Mouse (Mus musculus) liver, embryonic 16.5 days (tissue): Measurements from ENCODE around the gene Gm13288. TPM values are rescaled to one million over a fixed set of nuclear protein-coding genes. Genes with fewer than 3 reads are reported as not detected.
A peak's percentile ranks its signal among the peaks of the same experiment; 100 is the strongest.
"Not testable (repeated sequence)": the region's sequence is repeated elsewhere in the genome, so short reads cannot be mapped to it uniquely, and the experiment has no call there.

Source experiments
- ATAC-seq: fragments of 200-750 bp; cut with Nextera tagmentation; 2 replicates; pipeline ENCODE4 v1.8.0; 2017; ENCODE audit warnings: low read depth, mild to moderate bottlenecking, moderate number of reproducible peaks, moderate library complexity
- H3K27ac ChIP-seq: fragments of 300-500 bp; sonication (generic); 2 replicates; pipeline ENCODE4 v1.5.1; 2014; ENCODE audit warnings: mild to moderate bottlenecking, low read length
- H3K27me3 ChIP-seq: fragments of 300-500 bp; sonication (generic); 2 replicates; pipeline ENCODE4 v1.6.1; 2014; ENCODE audit warnings: low read depth, low read length, mixed read lengths; ENCODE audit not compliant: control insufficient read depth, insufficient read depth
- H3K36me3 ChIP-seq: fragments of 300-500 bp; sonication (generic); 2 replicates; pipeline ENCODE4 v1.6.1; 2014; ENCODE audit warnings: mild to moderate bottlenecking; ENCODE audit not compliant: control insufficient read depth, insufficient read depth
- H3K4me1 ChIP-seq: fragments of 300-500 bp; sonication (generic); 2 replicates; pipeline ENCODE4 v1.6.1; 2014; ENCODE audit warnings: low read depth, low read length, mixed read lengths; ENCODE audit not compliant: control insufficient read depth
- H3K4me2 ChIP-seq: fragments of 300-500 bp; sonication (generic); 2 replicates; pipeline ENCODE4 v1.6.1; 2014; ENCODE audit warnings: low read depth, low read length, mixed read lengths
- H3K4me3 ChIP-seq: fragments of 300-500 bp; sonication (generic); 2 replicates; pipeline ENCODE4 v1.5.1; 2014; ENCODE audit warnings: low read depth, mild to moderate bottlenecking, low read length
- H3K9ac ChIP-seq: fragments of 300-500 bp; sonication (generic); 2 replicates; pipeline ENCODE4 v1.6.1; 2014; ENCODE audit warnings: low read depth, low read length
- H3K9me3 ChIP-seq: fragments of 300-500 bp; sonication (generic); replicated peaks from 2 replicates; pipeline ENCODE4 v1.6.1; 2016; ENCODE audit warnings: low read length; ENCODE audit not compliant: control insufficient read depth
- WGBS: fragments of 180-500 bp; shearing (Covaris S2); extraction: QIAGEN DNeasy Blood & Tissue Kit; methylation state at CpG from one replicate; pipeline ENCODE4 v1.1.7; 2014; ENCODE audit not compliant: insufficient replicate concordance; 5-methylcytosine and 5-hydroxymethylcytosine counted together
- polyA plus RNA-seq: library from polyadenylated mRNA; unstranded; fragments of >200 nt; fragmentation: Nextera tagmentation; extraction: Ambion mirVana; gene quantifications from 2 replicates; pipeline ENCODE4 v1.2.1, GENCODE M21; 2015

Gene Gm13288
- polyA plus RNA-seq: not detected in 2 replicates

DNA sequence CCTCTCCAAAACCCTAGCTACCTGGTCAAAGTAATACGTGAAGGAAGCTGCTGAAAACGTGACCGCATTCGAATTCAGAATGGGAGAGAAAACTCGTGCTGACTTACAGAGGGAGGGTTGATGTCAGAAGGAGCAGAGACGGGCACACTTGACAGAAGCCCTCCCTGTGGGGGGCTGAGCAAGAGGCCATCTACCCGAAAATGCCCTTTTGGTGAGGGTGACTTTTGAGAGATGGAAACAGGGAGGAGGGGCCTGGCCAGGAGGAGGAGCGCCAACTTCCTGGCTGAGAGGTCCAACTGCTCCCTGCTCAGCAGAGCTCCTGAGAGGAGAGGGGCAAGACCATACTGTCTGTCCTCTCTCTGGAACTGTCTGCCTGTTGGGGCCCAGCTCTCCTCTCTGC is at the start of gene Gm13288:
Gene Gm13288 (plus strand): TSS at position 301 of the 400 bp plus-strand sequence.
- not testable (repeated sequence) for H3K9ac ChIP-seq, H3K4me2 ChIP-seq, H3K9me3 ChIP-seq, ATAC-seq, H3K4me1 ChIP-seq, H3K27me3 ChIP-seq, H3K36me3 ChIP-seq, H3K27ac ChIP-seq, H3K4me3 ChIP-seq
- no CpG with 5 or more reads among the region's 8 CpGs for WGBS

DNA sequence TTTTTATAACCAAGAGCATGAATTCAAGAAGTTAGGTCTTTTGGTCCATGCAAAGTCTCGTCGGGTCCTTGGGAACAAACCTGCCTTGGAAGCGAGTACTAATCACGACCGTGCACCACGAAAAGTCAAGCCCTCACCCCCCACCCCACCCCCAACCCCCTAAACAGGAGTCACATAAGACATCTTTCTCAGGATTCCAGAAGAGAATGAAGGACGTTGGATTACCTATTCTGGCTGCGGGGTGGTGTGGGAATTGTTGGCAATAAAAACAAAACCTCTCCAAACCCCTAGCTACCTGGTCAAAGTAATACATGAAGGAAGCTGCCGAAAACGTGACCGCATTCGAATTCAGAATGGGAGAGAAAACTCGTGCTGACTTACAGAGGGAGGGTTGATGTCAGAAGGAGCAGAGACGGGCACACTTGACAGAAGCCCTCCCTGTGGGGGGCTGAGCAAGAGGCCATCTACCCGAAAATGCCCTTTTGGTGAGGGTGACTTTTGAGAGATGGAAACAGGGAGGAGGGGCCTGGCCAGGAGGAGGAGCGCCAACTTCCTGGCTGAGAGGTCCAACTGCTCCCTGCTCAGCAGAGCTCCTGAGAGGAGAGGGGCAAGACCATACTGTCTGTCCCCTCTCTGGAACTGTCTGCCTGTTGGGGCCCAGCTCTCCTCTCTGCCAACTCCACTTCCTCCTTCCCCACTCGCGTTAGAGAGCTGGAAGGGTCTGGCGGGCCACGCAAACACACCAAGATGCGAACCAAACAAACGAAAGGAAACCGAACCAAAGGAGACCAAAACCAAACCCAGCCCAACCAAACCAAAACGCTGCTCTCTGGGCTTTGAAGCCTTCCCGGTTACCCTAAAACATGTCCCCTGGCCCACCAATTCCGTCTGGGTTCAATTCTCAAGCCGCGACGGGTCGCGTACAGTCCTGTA is 48.5 kb upstream of the Gm13288 start:
- peak overlapping the region; percentile 84 for H3K27ac ChIP-seq
- ATAC-seq, H3K27me3 ChIP-seq, H3K36me3 ChIP-seq, H3K9me3 ChIP-seq, H3K4me1 ChIP-seq: not testable (repeated sequence)
- peak overlapping the region; percentile 66 for H3K4me3 ChIP-seq
- H3K4me2 ChIP-seq: peak overlapping the region; percentile 84
- 10% methylated on average over 28 of the region's 31 CpGs for WGBS
- H3K9ac ChIP-seq: peak overlapping the region; percentile 65

DNA sequence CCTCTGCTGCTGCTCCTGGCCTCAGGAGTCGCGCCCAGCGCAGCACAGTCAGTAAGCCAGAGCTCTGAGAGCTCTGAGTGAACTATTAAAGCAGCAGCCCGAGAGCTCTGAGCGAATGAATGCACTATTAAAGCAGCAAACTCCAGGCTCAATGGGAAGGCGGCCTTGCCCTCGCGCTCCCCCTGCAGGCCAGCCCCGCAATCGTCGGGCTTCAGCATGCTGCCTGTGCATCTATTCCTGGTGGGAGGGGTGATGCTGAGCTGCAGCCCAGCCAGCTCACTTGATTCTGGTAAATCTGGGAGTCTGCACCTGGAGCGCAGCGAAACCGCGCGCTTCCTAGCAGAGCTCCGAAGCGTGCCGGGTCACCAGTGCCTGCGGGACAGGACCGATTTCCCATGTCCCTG is 47.7 kb upstream of the Gm13288 start:
- H3K27ac ChIP-seq: peak overlapping the region; percentile 84
- not testable (repeated sequence) for H3K36me3 ChIP-seq, H3K27me3 ChIP-seq, H3K4me1 ChIP-seq, H3K9me3 ChIP-seq
- WGBS: under 1% methylated on average over 12 of the region's 21 CpGs
- peak; percentile 100 for ATAC-seq
- peak overlapping the region; percentile 84 for H3K4me2 ChIP-seq
- peak overlapping the region; percentile 65 for H3K9ac ChIP-seq
- peak overlapping the region; percentile 66 for H3K4me3 ChIP-seq

DNA sequence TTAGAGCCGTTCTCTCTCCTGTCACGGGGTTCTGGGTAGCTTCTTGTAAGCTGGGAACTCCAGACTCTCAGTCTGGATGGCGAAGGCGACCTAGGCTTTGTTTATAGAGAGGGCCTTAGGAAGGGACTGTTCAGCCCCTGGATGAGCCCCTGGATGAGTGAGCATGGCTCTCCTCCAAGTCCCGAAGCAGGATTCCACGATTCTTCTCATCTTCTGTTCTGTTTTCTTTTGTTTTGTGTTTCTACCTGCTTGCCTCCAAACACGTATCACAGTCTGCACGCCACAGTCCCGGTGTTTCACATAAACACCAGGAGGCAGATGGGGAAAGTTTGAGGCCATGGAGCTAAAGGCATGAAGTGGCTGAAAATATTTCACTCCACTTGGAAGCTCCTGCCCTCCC is 46.6 kb upstream of the Gm13288 start:
- H3K4me2 ChIP-seq, H3K36me3 ChIP-seq, H3K9me3 ChIP-seq, H3K27ac ChIP-seq, H3K9ac ChIP-seq, H3K4me3 ChIP-seq, H3K4me1 ChIP-seq, H3K27me3 ChIP-seq, ATAC-seq: not testable (repeated sequence)
- WGBS: 80% methylated on average over 7 of the region's 9 CpGs

DNA sequence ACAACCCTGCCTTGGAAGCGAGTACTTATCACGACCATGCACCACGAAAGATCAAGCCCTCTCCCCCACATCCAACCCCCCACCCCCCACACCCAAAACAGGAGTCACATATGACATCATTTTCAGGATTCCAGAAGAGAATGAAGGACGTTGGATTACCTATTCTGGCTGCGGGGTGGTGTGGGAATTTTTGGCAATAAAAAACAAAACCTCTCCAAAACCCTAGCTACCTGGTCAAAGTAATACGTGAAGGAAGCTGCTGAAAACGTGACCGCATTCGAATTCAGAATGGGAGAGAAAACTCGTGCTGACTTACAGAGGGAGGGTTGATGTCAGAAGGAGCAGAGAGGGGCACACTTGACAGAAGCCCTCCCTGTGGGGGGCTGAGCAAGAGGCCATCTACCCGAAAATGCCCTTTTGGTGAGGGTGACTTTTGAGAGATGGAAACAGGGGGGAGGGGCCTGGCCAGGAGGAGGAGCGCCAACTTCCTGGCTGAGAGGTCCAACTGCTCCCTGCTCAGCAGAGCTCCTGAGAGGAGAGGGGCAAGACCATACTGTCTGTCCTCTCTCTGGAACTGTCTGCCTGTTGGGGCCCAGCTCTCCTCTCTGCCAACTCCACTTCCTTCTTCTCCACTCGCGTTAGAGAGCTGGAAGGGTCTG is 45.6 kb upstream of the Gm13288 start, which contains the start of gene Gm13283:
Gene Gm13283 (plus strand): TSS at position 510 of the 659 bp plus-strand sequence.
- H3K4me2 ChIP-seq: peak within 1 kb of the TSS; percentile 46
- H3K36me3 ChIP-seq, H3K9me3 ChIP-seq, ATAC-seq, H3K9ac ChIP-seq, H3K27me3 ChIP-seq, H3K27ac ChIP-seq, H3K4me1 ChIP-seq: not testable (repeated sequence)
- H3K4me3 ChIP-seq: peak within 1 kb of the TSS; percentile 24
- 6% methylated on average over 9 of the region's 14 CpGs for WGBS

DNA sequence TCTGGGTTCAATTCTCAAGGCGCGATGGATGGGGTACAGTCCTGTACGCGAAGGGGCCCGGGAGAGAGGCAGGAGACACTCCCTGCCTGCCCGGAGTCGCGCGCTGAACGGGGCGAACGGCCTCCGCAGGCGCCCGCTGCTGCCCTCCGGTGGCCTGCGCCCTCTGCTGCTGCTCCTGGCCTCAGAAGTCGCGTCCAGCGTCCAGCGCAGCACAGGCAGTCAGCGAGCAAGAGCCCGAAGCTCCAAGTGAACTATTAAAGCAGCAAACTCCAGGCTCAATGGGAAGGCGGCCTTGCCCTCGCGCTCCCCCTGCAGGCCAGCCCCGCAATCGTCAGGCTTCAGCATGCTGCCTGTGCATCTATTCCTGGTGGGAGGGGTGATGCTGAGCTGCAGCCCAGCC is 44.9 kb upstream of the Gm13288 start:
- not testable (repeated sequence) for H3K9ac ChIP-seq, H3K36me3 ChIP-seq, H3K27ac ChIP-seq, H3K4me1 ChIP-seq, ATAC-seq, H3K27me3 ChIP-seq, H3K9me3 ChIP-seq
- WGBS: 0% methylated on average over 24 of the region's 28 CpGs
- Histone ChIP-seq H3K4me2 (peak overlapping the region; percentile 46), H3K4me3 (peak overlapping the region; percentile 24)

DNA sequence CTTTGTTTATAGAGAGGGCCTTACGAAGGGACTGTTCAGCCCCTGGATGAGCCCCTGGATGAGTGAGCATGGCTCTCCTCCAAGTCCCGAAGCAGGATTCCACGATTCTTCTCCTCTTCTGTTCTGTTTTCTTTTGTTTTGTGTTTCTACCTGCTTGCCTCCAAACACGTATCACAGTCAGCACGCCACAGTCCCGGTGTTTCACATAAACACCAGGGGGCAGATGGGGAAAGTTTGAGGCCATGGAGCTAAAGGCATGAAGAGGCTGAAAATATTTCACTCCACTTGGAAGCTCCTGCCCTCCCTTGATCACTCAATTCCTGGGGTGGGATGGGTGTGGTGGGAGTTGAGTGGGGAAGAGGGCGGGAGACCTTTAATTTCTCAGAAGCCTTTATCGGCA is 43.6 kb upstream of the Gm13288 start:
- WGBS: 55% methylated on average over 6 of the region's 8 CpGs
- H3K27ac ChIP-seq, H3K9ac ChIP-seq, H3K27me3 ChIP-seq, H3K4me1 ChIP-seq, H3K4me3 ChIP-seq, H3K9me3 ChIP-seq, ATAC-seq, H3K4me2 ChIP-seq, H3K36me3 ChIP-seq: not testable (repeated sequence)

DNA sequence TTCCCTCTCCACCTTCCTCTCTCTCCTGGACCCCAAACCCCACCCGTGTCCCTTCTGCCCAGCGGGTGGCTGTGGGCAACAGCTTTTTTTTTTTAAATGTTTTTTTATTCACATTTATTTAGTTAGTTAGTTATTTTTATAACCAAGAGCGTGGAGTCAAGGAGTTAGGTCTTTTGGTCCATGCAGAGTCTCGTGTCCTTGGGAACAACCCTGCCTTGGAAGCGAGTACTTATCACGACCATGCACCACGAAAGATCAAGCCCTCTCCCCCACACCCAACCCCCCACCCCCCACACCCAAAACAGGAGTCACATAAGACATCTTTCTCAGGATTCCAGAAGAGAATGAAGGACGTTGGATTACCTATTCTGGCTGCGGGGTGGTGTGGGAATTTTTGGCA is 43.0 kb upstream of the Gm13288 start:
- not testable (repeated sequence) for ATAC-seq, H3K27me3 ChIP-seq, H3K4me3 ChIP-seq, H3K36me3 ChIP-seq, H3K27ac ChIP-seq, H3K4me1 ChIP-seq, H3K9me3 ChIP-seq, H3K9ac ChIP-seq
- 40% methylated on average over 8 of the region's 9 CpGs for WGBS
- peak overlapping the region; percentile 42; the same call in 1 of the 2 replicates for H3K4me2 ChIP-seq
